Mouse (Mus musculus) embryonic facial prominence, embryonic 15.5 days (tissue): ENCODE results near the gene Lrp1. TPM values are rescaled to one million over a fixed set of nuclear protein-coding genes. Genes with fewer than 3 reads are reported as not detected.

Experiments
- ATAC-seq: fragments of 200-750 bp; cut with Nextera tagmentation; 2 replicates; pipeline ENCODE4 v1.8.0; 2017; ENCODE audit warnings: low read depth, moderate TSS enrichment; ENCODE audit not compliant: insufficient number of reproducible peaks, low FRiP score, low TSS enrichment
- H3K27ac ChIP-seq: fragments of 300-500 bp; sonication (generic); replicated peaks from 2 replicates; pipeline ENCODE4 v1.5.1; 2015; ENCODE audit warnings: mild to moderate bottlenecking, inconsistent platforms
- H3K27me3 ChIP-seq: fragments of 300-500 bp; sonication (generic); 2 replicates; pipeline ENCODE4 v1.6.1; 2015; ENCODE audit warnings: inconsistent platforms
- H3K36me3 ChIP-seq: fragments of 300-500 bp; sonication (generic); 2 replicates; pipeline ENCODE4 v1.6.1; 2015; ENCODE audit warnings: mild to moderate bottlenecking, inconsistent platforms
- H3K4me1 ChIP-seq: fragments of 300-500 bp; sonication (generic); 2 replicates; pipeline ENCODE4 v1.6.1; 2015; ENCODE audit warnings: inconsistent platforms
- H3K4me2 ChIP-seq: fragments of 300-500 bp; sonication (generic); replicated peaks from 2 replicates; pipeline ENCODE4 v1.6.1; 2015; ENCODE audit warnings: mild to moderate bottlenecking, inconsistent platforms
- H3K4me3 ChIP-seq: fragments of 300-500 bp; sonication (generic); replicated peaks from 2 replicates; pipeline ENCODE4 v1.5.1; 2015; ENCODE audit warnings: mild to moderate bottlenecking, inconsistent platforms
- H3K9ac ChIP-seq: fragments of 300-500 bp; sonication (generic); 2 replicates; pipeline ENCODE4 v1.6.1; 2015; ENCODE audit warnings: inconsistent platforms
- H3K9me3 ChIP-seq: fragments of 300-500 bp; sonication (generic); replicated peaks from 2 replicates; pipeline ENCODE4 v1.6.1; 2016; ENCODE audit warnings: inconsistent platforms
- WGBS: fragments of 180-500 bp; shearing (Covaris S2); methylation state at CpG from one replicate; pipeline ENCODE4 v1.1.7; 2015; 5-methylcytosine and 5-hydroxymethylcytosine counted together
- polyA plus RNA-seq: library from polyadenylated mRNA; unstranded; fragments of >200 nt; fragmentation: Nextera tagmentation; extraction: Ambion mirVana; gene quantifications from 2 replicates; pipeline ENCODE4 v1.2.1, GENCODE M21; 2015

The Lrp1 gene
- polyA plus RNA-seq, 1 experiment from 2014 or later: 163 TPM

GRCm38 (mm10) chr10:127526681-127527080 lies 94.3 kb downstream of the Lrp1 start:
- ATAC-seq: no peak
- Histone ChIP-seq H3K4me1 (peaks cover 61% of the 10 kb centered on the region), H3K4me2 (peak overlapping the region; percentile 44), H3K4me3 (peak overlapping the region; percentile 28), H3K36me3 (no peaks in the 10 kb centered on the region), H3K9ac (no peak overlapping the region), H3K27ac (no peak overlapping the region), H3K27me3 (peaks cover 81% of the 10 kb centered on the region), H3K9me3 (no peaks in the 10 kb centered on the region)
- 2% methylated on average over 26 of the region's 26 CpGs for WGBS

GRCm38 (mm10) chr10:127526048-127526447 lies 94.9 kb downstream of the Lrp1 start:
- WGBS: 2% methylated on average over 26 of the region's 26 CpGs
- peak overlapping the region; percentile 28 for H3K4me3 ChIP-seq
- H3K9ac ChIP-seq: no peak overlapping the region
- H3K4me1 ChIP-seq: peaks cover 62% of the 10 kb centered on the region
- peak overlapping the region; percentile 44 for H3K4me2 ChIP-seq
- H3K27ac ChIP-seq: no peak overlapping the region
- H3K27me3 ChIP-seq: peaks cover 74% of the 10 kb centered on the region
- H3K36me3 ChIP-seq: no peaks in the 10 kb centered on the region
- no peaks in the 10 kb centered on the region for H3K9me3 ChIP-seq
- no peak for ATAC-seq

- Histone ChIP-seq H3K36me3 (peaks cover 6% of the 10 kb centered on the region; the same call in 1 of the 2 replicates), H3K4me3 (no peak overlapping the region; the same call in 1 of the 2 replicates), H3K27me3 (peaks cover 61% of the 10 kb centered on the region), H3K4me2 (peak overlapping the region; percentile 25; the same call in 1 of the 2 replicates), H3K27ac (no peak overlapping the region), H3K9me3 (no peaks in the 10 kb centered on the region), H3K4me1 (peaks cover 61% of the 10 kb centered on the region), H3K9ac (no peak overlapping the region)
- no peak for ATAC-seq
- 2% methylated on average over 23 of the region's 23 CpGs for WGBS
Observed at GRCm38 (mm10) chr10:127524646-127525255, 96.2 kb downstream of the Lrp1 start.

- Histone ChIP-seq H3K36me3 (peaks cover 26% of the 10 kb centered on the region), H3K9ac (peak within 1 kb of the TSS; percentile 50), H3K4me1 (peaks cover 56% of the 10 kb centered on the region), H3K9me3 (no peaks in the 10 kb centered on the region), H3K27me3 (peaks cover 35% of the 10 kb centered on the region), H3K27ac (no peak within 1 kb of the TSS; the same call in 1 of the 2 replicates), H3K4me3 (peak within 1 kb of the TSS; percentile 66), H3K4me2 (peak within 1 kb of the TSS; percentile 87)
- ATAC-seq: peak; percentile 73; the same call in 1 of the 2 replicates
- WGBS: under 1% methylated on average over 21 of the region's 21 CpGs
Observed at GRCm38 (mm10) chr10:127522088-127522581, 98.8 kb downstream of the Lrp1 start, which contains the start of gene Shmt2. TSS of gene Shmt2 (minus strand) at chr10:127522444.

- ATAC-seq: no peak
- peaks cover 58% of the 10 kb centered on the region for H3K4me1 ChIP-seq
Observed at GRCm38 (mm10) chr10:127521611-127522080, 99.3 kb downstream of the Lrp1 start.

DNA sequence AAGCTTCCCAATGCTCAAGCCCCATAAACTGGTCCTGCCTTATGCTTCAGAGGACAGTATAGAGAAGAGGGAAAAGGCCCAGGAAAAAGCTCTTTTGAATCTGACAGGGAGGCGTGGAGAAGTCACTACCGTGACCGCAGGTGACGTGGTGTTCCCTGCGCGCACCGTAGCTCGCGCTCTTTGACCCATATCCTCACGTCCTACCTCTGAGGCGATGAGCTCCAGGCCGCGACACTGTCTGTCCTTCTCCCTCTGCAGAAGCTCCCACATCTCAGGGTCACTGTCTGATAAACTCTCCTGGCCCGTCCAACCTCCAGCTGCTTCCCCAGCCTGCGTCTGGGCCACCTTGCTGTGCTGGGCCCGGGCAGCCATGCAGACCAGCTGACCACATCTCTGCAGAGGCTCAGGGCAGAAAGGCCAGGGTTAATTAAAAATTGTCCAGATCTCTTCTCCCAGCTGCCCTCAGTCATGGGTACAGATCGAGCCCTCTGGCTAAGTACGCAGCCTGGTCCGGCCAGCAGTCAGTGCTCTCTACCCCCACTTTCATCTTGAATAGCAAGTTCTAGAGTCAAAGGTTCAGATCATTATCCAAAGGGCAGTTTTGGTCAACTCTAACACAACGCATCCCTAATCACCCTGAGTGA lies 100.1 kb downstream of the Lrp1 start:
- Histone ChIP-seq H3K27ac (no peak overlapping the region), H3K9me3 (no peaks in the 10 kb centered on the region), H3K27me3 (peaks cover 29% of the 10 kb centered on the region), H3K9ac (peak overlapping the region; percentile 4; the same call in 1 of the 2 replicates), H3K4me2 (peak overlapping the region; percentile 87), H3K4me1 (peaks cover 58% of the 10 kb centered on the region), H3K36me3 (peaks cover 26% of the 10 kb centered on the region), H3K4me3 (peak overlapping the region; percentile 66)
- ATAC-seq: no peak
- 85% methylated on average over 20 of the region's 20 CpGs for WGBS

More at GRCm38 (mm10) chr10:127521611-127522080, 99.3 kb downstream of the Lrp1 start:
- peak overlapping the region; percentile 66 for H3K4me3 ChIP-seq
- H3K9me3 ChIP-seq: no peaks in the 10 kb centered on the region
- WGBS: 7% methylated on average over 12 of the region's 12 CpGs
- H3K4me2 ChIP-seq: peak overlapping the region; percentile 87
- H3K36me3 ChIP-seq: peaks cover 26% of the 10 kb centered on the region
- no peak overlapping the region; the same call in 1 of the 2 replicates for H3K27ac ChIP-seq
- peaks cover 33% of the 10 kb centered on the region for H3K27me3 ChIP-seq
- H3K9ac ChIP-seq: peak overlapping the region; percentile 50

GRCm38 (mm10) chr10:127519903-127520713 lies 100.8 kb downstream of the Lrp1 start:
- ATAC-seq: no peak
- Histone ChIP-seq H3K27me3 (peaks cover 29% of the 10 kb centered on the region), H3K9ac (no peak overlapping the region), H3K27ac (no peak overlapping the region), H3K4me3 (no peak overlapping the region), H3K4me1 (peaks cover 58% of the 10 kb centered on the region), H3K36me3 (peaks cover 26% of the 10 kb centered on the region), H3K9me3 (no peaks in the 10 kb centered on the region), H3K4me2 (no peak overlapping the region)
- 92% methylated on average over 37 of the region's 37 CpGs for WGBS

GRCm38 (mm10) chr10:127519041-127519701 lies 101.8 kb downstream of the Lrp1 start:
- Histone ChIP-seq H3K27ac (no peak overlapping the region), H3K4me1 (peaks cover 58% of the 10 kb centered on the region), H3K27me3 (peaks cover 29% of the 10 kb centered on the region), H3K4me3 (no peak overlapping the region), H3K36me3 (peaks cover 26% of the 10 kb centered on the region), H3K9me3 (no peaks in the 10 kb centered on the region), H3K9ac (no peak overlapping the region), H3K4me2 (no peak overlapping the region)
- ATAC-seq: no peak
- WGBS: 93% methylated on average over 26 of the region's 26 CpGs

- H3K27me3 ChIP-seq: peaks cover 33% of the 10 kb centered on the region
- no peak for ATAC-seq
Observed at GRCm38 (mm10) chr10:127517941-127518340, 103.0 kb downstream of the Lrp1 start.

DNA sequence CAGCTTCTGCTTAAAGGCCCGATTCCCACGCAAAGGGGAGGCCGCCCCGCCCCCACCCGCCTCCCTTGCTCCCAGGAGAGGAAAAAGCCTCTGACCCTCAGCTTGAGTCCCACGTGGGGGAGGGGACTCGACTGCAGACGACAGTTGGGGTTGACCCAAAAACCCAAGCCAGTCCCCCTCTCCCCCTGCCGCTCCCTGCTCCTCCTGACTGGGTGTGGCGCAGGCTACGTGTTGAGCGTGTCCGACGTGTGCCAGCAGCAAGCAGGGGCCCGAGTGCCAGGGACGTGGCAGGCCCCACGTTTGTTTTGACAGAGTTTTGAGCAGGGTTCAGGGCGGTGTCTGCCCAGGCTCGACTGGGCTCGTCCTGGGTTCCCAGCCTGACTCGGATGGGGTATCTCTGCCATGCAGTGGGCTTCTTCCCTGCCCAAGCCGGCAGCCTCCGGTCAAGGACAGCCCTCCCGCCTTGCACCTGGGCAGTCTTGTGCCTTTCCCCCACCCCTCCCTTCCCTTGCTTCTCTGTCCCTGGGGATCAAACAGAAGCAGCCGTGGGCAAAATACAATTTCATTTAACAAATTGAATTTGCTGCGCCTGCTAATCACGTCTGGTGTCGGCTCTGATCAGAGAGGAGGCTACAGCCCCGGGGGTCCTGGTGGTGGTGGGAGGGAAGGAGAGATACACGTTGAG lies 104.2 kb downstream of the Lrp1 start:
- H3K4me3 ChIP-seq: peak overlapping the region; percentile 30
- H3K9ac ChIP-seq: no peak overlapping the region
- no peaks in the 10 kb centered on the region for H3K9me3 ChIP-seq
- H3K4me2 ChIP-seq: peak overlapping the region; percentile 96
- H3K27me3 ChIP-seq: peaks cover 43% of the 10 kb centered on the region
- H3K4me1 ChIP-seq: peaks cover 76% of the 10 kb centered on the region
- ATAC-seq: peak; percentile 49
- peaks cover 26% of the 10 kb centered on the region for H3K36me3 ChIP-seq
- H3K27ac ChIP-seq: peak overlapping the region; percentile 82
- 8% methylated on average over 30 of the region's 30 CpGs for WGBS

More at GRCm38 (mm10) chr10:127517941-127518340, 103.0 kb downstream of the Lrp1 start:
- 93% methylated on average over 22 of the region's 22 CpGs for WGBS
- H3K9me3 ChIP-seq: no peaks in the 10 kb centered on the region
- H3K4me3 ChIP-seq: no peak overlapping the region
- no peak overlapping the region for H3K9ac ChIP-seq
- peaks cover 26% of the 10 kb centered on the region for H3K36me3 ChIP-seq
- H3K27ac ChIP-seq: no peak overlapping the region
- H3K4me1 ChIP-seq: peaks cover 70% of the 10 kb centered on the region
- H3K4me2 ChIP-seq: no peak overlapping the region
